Mouse (Mus musculus): ENCODE measurements around the gene Lrrc4c. TPM values are rescaled to one million over a fixed set of nuclear protein-coding genes. Genes with fewer than 3 reads are reported as not detected.

Lrrc4c gene
- polyA plus RNA-seq, 1 experiment from 2014 or later = 24.2 TPM

DNA sequence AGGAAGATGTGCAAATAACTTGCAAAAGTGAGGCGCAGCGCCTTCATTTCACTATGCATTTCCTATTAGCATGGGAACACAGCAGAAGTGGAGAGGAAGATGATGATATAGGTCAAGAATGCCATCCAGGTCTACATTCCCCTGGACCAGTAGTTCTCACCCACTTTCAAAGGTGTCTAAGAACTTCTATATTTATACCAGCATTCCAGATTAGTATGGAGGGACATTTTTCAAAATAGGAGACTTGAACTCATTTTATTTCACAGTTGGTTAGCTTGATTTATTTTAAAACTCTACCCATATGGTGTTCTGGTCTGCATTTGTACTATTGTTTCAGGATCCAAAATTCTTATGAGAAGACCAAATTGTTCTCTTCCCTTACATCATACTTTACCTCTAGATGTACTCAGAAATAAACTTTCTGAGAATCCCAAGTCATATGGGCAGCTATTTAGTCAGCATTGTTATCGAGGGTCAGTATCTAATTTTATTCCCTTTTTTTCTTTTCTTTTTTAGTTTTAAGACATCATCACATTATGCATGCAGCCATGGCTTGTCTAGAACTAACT lies 833.7 kb downstream of the Lrrc4c start:
- H3K27ac ChIP-seq (replicated peaks) = no peak overlapping the region
- H3K4me2 ChIP-seq = no peak overlapping the region
- ATAC-seq (ENCODE audit: low read depth) = no peak
- H3K9ac ChIP-seq = no peak overlapping the region
- H3K9me3 ChIP-seq = no peaks in the 10 kb centered on the region
- H3K4me1 ChIP-seq (replicated peaks) = no peaks in the 10 kb centered on the region
- H3K36me3 ChIP-seq = no peaks in the 10 kb centered on the region
- no peak overlapping the region for H3K4me3 ChIP-seq
- no peaks in the 10 kb centered on the region for H3K27me3 ChIP-seq
- WGBS = 91% methylated on average over 3 of the region's 3 CpGs

DNA sequence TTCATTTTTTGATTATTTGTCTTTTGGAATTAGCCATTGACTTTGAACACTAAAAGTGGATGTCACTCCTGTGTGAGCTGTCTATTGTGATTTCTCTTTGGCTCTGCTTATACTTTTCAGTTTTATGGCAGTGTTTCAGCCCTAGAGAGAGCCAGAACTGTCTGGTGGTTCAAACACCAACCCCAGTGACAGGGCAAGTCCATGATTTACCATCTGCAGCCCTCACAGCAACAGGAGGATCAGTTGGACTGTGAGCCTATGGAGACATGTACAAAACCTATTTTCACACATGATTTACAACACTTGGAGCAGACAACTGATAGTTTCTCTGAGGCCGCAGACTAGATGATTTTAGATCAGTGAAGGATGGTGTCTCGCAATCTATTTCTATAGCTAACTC lies 847.8 kb downstream of the Lrrc4c start:
- Histone ChIP-seq H3K4me2 (no peak overlapping the region), H3K27ac (replicated peaks) (no peak overlapping the region), H3K4me3 (no peak overlapping the region), H3K9ac (no peak overlapping the region), H3K4me1 (replicated peaks) (no peaks in the 10 kb centered on the region), H3K9me3 (no peaks in the 10 kb centered on the region), H3K27me3 (no peaks in the 10 kb centered on the region), H3K36me3 (no peaks in the 10 kb centered on the region)
- ATAC-seq (ENCODE audit: low read depth) = no peak
- 66% methylated on average over 2 of the region's 2 CpGs for WGBS

DNA sequence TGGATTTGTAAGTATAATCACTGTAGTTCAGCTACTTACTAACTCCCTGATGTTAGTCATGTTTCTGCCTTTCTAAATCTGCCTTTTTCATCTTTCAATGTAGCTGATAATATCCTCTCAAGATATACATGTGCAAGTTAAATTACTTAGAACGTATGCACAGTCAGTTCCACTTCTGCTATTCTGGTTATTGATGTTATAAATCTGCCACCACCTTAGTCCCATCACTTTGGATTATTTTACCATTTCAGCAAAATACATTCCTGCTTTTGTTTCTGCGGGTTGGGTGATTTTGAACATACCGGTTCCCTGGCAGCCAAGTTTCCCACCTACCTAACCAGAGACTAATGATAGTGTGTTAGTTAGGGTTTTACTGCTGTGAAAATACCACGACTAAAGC lies 860.4 kb downstream of the Lrrc4c start:
- H3K9me3 ChIP-seq = no peaks in the 10 kb centered on the region
- H3K27me3 ChIP-seq = no peaks in the 10 kb centered on the region
- no peak overlapping the region for H3K9ac ChIP-seq
- 70% methylated on average over 4 of the region's 4 CpGs for WGBS
- no peak overlapping the region for H3K4me2 ChIP-seq
- no peak for ATAC-seq (ENCODE audit: low read depth)
- H3K36me3 ChIP-seq = no peaks in the 10 kb centered on the region
- H3K27ac ChIP-seq (replicated peaks) = no peak overlapping the region
- no peak overlapping the region for H3K4me3 ChIP-seq
- H3K4me1 ChIP-seq (replicated peaks) = no peaks in the 10 kb centered on the region

DNA sequence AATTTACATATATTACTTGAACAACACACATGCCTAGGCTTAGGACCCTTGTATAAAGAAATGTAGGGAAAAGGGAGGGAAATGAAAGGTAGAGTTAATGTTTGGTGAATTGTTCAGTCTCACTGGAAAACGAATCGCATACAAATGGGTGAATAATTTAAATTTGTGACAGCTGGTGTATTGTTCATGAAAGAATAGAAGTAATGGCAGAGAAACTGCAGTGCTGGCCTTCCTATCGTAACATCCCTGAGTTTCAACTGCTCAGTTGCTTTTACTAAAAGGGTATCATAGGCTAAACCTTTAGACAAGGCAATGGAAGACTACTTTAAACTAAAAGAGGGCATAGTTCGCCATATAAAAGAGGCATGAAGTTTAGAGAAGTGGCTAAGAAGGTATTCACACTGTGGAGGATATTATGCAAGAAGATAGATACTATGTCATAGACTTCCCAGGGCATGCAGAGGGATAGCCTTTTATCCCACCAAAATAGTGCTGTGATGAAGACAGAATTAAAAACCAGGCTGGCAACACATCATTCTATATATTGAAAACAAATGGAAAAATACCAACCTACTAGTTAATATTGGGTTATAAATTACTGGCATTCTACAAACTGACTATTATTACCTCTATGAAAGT lies 879.1 kb downstream of the Lrrc4c start:
- no peaks in the 10 kb centered on the region for H3K36me3 ChIP-seq
- no peak for ATAC-seq (ENCODE audit: low read depth)
- no peaks in the 10 kb centered on the region for H3K9me3 ChIP-seq
- H3K27me3 ChIP-seq = no peaks in the 10 kb centered on the region
- H3K4me3 ChIP-seq = no peak overlapping the region
- no peak overlapping the region for H3K4me2 ChIP-seq
- no peak overlapping the region for H3K9ac ChIP-seq
- H3K27ac ChIP-seq (replicated peaks) = no peak overlapping the region
- 0 out of 2 replicates have a peak, but pooled peaks cover 2% of the 10 kb centered on the region for H3K4me1 ChIP-seq (replicated peaks)
- 29% methylated on average over 4 of the region's 4 CpGs for WGBS

DNA sequence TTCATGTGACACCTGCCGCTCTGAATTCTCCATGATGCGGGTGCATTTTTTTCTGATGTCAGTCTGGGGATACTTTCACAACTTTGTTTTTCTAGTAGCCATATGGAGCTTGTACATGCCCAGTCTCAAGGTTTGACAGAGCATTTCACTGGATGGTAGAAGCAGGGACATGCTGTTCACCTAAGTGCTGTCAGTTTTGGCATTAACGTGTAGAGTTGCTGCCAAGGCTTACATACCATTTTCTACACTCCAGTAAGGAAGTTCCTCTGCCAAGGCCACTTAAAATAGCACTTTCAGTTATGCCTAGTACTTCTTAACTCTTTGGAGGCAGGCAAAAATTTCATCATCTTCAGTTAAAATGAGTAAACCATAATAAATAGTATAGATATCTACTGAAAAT lies 915.0 kb downstream of the Lrrc4c start:
- Histone ChIP-seq H3K36me3 (no peaks in the 10 kb centered on the region), H3K9me3 (no peaks in the 10 kb centered on the region), H3K27me3 (no peaks in the 10 kb centered on the region), H3K27ac (replicated peaks) (no peak overlapping the region), H3K9ac (no peak overlapping the region), H3K4me2 (no peak overlapping the region), H3K4me1 (replicated peaks) (no peaks in the 10 kb centered on the region), H3K4me3 (no peak overlapping the region)
- ATAC-seq (ENCODE audit: low read depth) = no peak
- WGBS = 93% methylated on average over 3 of the region's 3 CpGs

DNA sequence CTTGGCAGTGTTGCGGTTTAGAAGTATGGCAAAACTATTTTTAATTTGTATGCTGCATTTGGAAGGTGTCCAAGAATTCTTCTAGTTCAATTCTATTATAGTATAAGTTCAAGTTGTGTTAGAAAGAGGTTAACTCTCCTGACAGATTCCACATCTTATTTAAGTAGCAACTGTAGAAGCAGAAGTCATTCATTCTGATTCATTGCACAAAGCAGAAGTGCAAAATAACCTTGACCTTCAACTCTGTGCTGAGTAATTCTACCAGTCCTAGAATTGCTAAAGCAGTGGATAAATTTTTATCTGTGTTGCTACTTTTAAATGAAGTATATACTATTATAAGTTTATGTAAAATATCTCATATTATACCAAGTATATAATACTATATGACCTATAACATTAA lies 916.1 kb downstream of the Lrrc4c start:
- Histone ChIP-seq H3K27me3 (no peaks in the 10 kb centered on the region), H3K9ac (no peak overlapping the region), H3K9me3 (no peaks in the 10 kb centered on the region), H3K36me3 (no peaks in the 10 kb centered on the region), H3K27ac (replicated peaks) (no peak overlapping the region), H3K4me2 (no peak overlapping the region), H3K4me3 (no peak overlapping the region), H3K4me1 (replicated peaks) (no peaks in the 10 kb centered on the region)
- ATAC-seq (ENCODE audit: low read depth) = no peak
- WGBS = 90% methylated on average over 1 of the region's 1 CpGs

DNA sequence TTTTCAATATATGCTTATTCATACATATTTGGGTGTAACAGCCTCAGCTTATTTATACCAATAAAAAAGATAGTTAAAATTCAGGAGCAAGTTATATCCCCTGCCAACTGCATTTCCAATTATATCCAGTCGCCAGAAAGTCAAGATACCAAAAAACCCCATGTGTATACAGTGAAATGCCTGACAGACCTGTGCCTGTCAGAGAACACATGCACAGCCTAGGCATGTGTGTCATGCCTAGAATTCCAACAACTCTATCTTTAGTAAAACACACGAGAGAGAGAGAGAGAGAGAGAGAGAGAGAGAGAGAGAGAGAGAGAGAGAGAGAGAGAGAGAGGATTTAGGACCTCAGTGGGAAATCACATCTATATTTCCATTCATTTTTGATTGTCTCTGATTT lies 956.7 kb downstream of the Lrrc4c start:
- 67% methylated on average over 2 of the region's 2 CpGs for WGBS
- H3K27me3 ChIP-seq = no peaks in the 10 kb centered on the region
- no peaks in the 10 kb centered on the region for H3K36me3 ChIP-seq
- H3K4me1 ChIP-seq (replicated peaks) = no peaks in the 10 kb centered on the region
- no peak for ATAC-seq (ENCODE audit: low read depth)
- no peaks in the 10 kb centered on the region for H3K9me3 ChIP-seq
- H3K4me2 ChIP-seq = no peak overlapping the region
- H3K4me3 ChIP-seq = no peak overlapping the region
- no peak overlapping the region for H3K9ac ChIP-seq
- H3K27ac ChIP-seq (replicated peaks) = no peak overlapping the region

DNA sequence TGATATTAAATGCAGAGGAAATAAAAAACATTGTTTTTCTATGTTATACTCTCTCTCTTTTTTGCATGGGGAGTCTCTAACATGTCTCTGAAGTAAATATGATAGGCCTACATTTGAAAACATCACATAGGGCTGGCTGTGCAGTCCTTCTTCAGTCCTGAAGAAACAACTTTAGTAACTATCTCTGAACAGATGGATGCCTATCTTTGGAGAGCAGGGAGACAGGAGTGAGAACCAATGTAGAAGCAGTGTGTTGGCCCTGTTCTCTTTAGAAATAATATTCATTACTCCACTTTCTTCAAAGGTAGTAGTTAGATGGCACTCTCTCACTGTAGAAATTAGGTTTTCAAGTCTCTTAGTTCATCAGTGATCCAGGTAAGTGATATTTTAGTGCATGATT lies 967.0 kb downstream of the Lrrc4c start:
- no peak overlapping the region for H3K4me2 ChIP-seq
- no peak overlapping the region for H3K27ac ChIP-seq (replicated peaks)
- no peak overlapping the region for H3K9ac ChIP-seq
- H3K36me3 ChIP-seq = no peaks in the 10 kb centered on the region
- no peaks in the 10 kb centered on the region for H3K4me1 ChIP-seq (replicated peaks)
- no peak overlapping the region for H3K4me3 ChIP-seq
- no peak for ATAC-seq (ENCODE audit: low read depth)
- no peaks in the 10 kb centered on the region for H3K9me3 ChIP-seq
- no peaks in the 10 kb centered on the region for H3K27me3 ChIP-seq

DNA sequence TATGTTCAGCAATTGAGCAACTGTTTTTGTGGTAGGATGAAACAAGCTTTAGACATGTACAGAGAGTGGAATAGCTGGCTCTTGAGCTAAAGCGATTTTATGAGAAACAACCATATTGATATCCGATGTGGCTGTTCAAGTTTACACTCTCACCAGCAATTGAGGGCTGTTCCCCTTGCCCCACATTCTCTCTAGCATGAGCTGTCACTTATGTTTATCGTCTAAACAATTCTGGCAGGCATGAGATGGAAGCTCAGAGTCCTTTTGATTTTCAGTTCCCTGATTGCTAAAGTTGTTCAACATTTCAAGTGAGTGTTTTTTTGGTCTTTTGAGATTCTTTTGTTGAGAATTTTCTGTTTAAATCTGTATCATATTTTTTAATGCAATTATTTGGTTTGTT lies 976.2 kb downstream of the Lrrc4c start:
- 94% methylated on average over 3 of the region's 3 CpGs for WGBS
- no peak for ATAC-seq (ENCODE audit: low read depth)
- H3K9ac ChIP-seq = no peak overlapping the region

DNA sequence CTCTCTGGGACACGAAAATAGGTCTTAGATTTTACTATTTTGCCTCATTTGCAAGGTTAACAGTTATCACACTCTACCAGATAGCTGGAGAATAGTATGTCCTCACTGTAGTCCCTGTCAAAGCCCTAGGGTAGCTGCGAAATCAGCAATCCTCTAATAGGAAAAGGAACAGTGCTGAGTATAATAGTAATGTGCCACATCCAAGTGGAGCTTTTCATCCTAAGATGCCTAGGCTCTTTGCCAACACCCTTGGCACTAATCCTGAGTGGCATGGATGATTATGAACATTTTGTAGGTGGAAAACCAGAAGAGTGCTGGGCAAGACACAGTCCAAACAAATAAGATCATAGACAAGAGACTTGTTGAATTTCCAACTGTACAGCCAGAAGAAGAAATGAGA lies 981.7 kb downstream of the Lrrc4c start:
- no peaks in the 10 kb centered on the region for H3K4me1 ChIP-seq (replicated peaks)
- WGBS = 68% methylated on average over 2 of the region's 2 CpGs
- no peak overlapping the region for H3K9ac ChIP-seq
- no peaks in the 10 kb centered on the region for H3K9me3 ChIP-seq
- H3K27ac ChIP-seq (replicated peaks) = no peak overlapping the region
- no peaks in the 10 kb centered on the region for H3K36me3 ChIP-seq
- H3K4me2 ChIP-seq = no peak overlapping the region
- no peak overlapping the region for H3K4me3 ChIP-seq
- no peaks in the 10 kb centered on the region for H3K27me3 ChIP-seq
- no peak for ATAC-seq (ENCODE audit: low read depth)

More for the DNA sequence above, 976.2 kb downstream of the Lrrc4c start:
- Histone ChIP-seq H3K4me1 (replicated peaks) (no peaks in the 10 kb centered on the region), H3K36me3 (no peaks in the 10 kb centered on the region), H3K4me3 (no peak overlapping the region), H3K27ac (replicated peaks) (no peak overlapping the region), H3K9me3 (no peaks in the 10 kb centered on the region), H3K4me2 (no peak overlapping the region), H3K27me3 (no peaks in the 10 kb centered on the region)

DNA sequence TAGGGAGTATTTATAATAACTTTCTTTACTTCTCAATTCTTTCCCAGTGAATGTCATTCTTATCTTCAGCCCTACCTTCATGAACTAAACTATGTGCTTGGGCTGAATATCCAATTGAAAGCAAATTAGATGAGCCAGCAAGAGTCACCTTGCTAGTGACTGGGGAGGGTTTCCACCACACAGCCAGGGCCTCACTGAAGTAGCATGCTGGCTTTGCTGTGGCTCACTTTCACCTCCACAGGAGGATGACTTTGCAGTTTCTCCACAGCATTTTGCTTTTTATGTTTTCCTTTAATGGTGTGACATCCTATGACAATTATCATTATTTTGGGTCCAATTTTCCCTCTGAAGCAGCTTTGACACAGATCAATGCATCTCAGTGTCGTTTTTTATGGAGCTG lies 1000.0 kb downstream of the Lrrc4c start:
- H3K4me3 ChIP-seq = no peak overlapping the region
- ATAC-seq (ENCODE audit: low read depth) = no peak
- H3K27me3 ChIP-seq = no peaks in the 10 kb centered on the region
- no peaks in the 10 kb centered on the region for H3K4me1 ChIP-seq (replicated peaks)
- no peak overlapping the region for H3K4me2 ChIP-seq
- 59% methylated on average over 1 of the region's 1 CpGs for WGBS
- H3K9ac ChIP-seq = no peak overlapping the region
- no peaks in the 10 kb centered on the region for H3K9me3 ChIP-seq
- no peaks in the 10 kb centered on the region for H3K36me3 ChIP-seq
- no peak overlapping the region for H3K27ac ChIP-seq (replicated peaks)

DNA sequence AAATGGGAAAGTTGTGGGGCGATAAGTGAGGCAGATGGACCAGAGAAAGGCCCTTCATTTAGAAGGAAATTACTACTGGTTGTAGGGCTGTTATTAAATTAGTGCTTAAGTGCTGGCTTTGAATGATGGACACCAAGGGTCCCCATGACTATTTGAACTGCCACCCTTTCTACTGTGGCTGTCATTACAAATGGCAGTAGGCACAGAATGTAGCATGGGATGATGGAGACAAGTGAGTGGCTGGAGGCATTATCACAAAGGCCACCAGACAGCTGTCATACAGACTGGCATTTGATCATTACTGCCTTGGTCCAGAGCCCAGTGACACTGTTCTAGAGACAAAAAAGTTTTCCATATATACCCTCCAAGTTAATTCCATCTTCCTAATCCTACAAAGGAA lies 1000.6 kb downstream of the Lrrc4c start:
- H3K4me3 ChIP-seq = no peak overlapping the region
- H3K4me1 ChIP-seq (replicated peaks) = no peaks in the 10 kb centered on the region
- ATAC-seq (ENCODE audit: low read depth) = no peak
- no peak overlapping the region for H3K9ac ChIP-seq
- H3K27me3 ChIP-seq = no peaks in the 10 kb centered on the region
- H3K9me3 ChIP-seq = no peaks in the 10 kb centered on the region
- no peaks in the 10 kb centered on the region for H3K36me3 ChIP-seq
- WGBS = 74% methylated on average over 1 of the region's 1 CpGs
- H3K4me2 ChIP-seq = no peak overlapping the region
- no peak overlapping the region for H3K27ac ChIP-seq (replicated peaks)

DNA sequence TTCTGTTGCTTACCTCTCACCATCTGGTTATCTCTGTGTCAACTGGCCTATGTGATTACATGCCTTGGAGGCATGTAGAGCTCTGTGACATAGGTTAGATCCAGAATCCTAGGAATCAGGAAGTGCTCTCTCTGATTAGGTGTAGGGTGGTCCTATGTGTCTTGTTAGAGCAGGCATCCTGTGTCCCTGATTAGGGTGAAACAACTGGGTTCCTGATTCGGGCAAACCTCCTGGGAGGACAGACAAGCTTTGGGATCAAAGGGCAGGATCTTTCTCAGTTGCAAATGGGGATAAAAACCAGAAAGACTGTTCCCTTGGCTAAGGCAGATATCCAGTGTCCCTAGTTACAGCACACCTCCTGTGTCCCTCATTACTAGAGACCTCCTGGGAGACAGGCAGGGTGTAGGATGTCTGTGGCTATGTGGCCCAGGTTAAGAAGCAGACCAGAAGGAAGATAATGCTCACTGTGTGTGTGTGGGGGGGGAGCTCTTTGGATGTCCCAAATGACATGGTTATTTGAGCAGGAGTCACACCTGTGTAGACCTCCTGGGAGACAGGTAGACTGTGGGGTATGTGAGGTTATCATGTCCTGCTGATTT lies 1014.2 kb downstream of the Lrrc4c start:
- Histone ChIP-seq H3K4me2 (no peak overlapping the region), H3K36me3 (no peaks in the 10 kb centered on the region), H3K9ac (no peak overlapping the region), H3K9me3 (no peaks in the 10 kb centered on the region), H3K27ac (replicated peaks) (no peak overlapping the region), H3K4me1 (replicated peaks) (no peaks in the 10 kb centered on the region), H3K27me3 (no peaks in the 10 kb centered on the region), H3K4me3 (no peak overlapping the region)
- WGBS = 56% methylated on average over 1 of the region's 1 CpGs
- no peak for ATAC-seq (ENCODE audit: low read depth)
